Mouse (Mus musculus): ENCODE data around the gene Mrpl44. TPM values are rescaled to one million over a fixed set of nuclear protein-coding genes. Genes with fewer than 3 reads are reported as not detected.

Mrpl44 gene
- polyA plus RNA-seq, 1 experiment: 7.4 TPM

- Histone ChIP-seq H3K4me3 (ENCODE audit: extremely low read depth, insufficient read depth, insufficient read length) (no peak overlapping the region), H3K27me3 (ENCODE audit: control insufficient read depth, insufficient read depth, low read length) (no peaks in the 10 kb centered on the region), H3K36me3 (ENCODE audit: control insufficient read depth, insufficient read depth, low read length) (no peaks in the 10 kb centered on the region), H3K27ac (ENCODE audit: insufficient read depth, low read length) (no peak overlapping the region), H3K4me1 (ENCODE audit: control insufficient read depth, insufficient read depth, insufficient read length) (no peaks in the 10 kb centered on the region)
- TF ChIP-seq POLR2A (IDR thresholded peaks at IDR 0.05; ENCODE audit: low read depth, low read length): no peak
- no peak for TF ChIP-seq CTCF (IDR thresholded peaks at IDR 0.05; ENCODE audit: extremely low read depth, insufficient read depth, insufficient read length, insufficient replicate concordance)
- DNase-seq (ENCODE audit: low read depth in 1 of 2, low spot score in 2 of 2): no peak
- WGBS: 91% methylated on average over 3 of the region's 3 CpGs
Measured at GRCm38 (mm10) chr1:79809447-79809846, 33.6 kb downstream of the Mrpl44 start.

GRCm38 (mm10) chr1:79815446-79815845 lies 39.6 kb downstream of the Mrpl44 start:
- Histone ChIP-seq H3K36me3 (ENCODE audit: control insufficient read depth, insufficient read depth, low read length) (no peaks in the 10 kb centered on the region), H3K27ac (ENCODE audit: insufficient read depth, low read length) (no peak overlapping the region), H3K4me1 (ENCODE audit: control insufficient read depth, insufficient read depth, insufficient read length) (no peaks in the 10 kb centered on the region), H3K4me3 (ENCODE audit: extremely low read depth, insufficient read depth, insufficient read length) (no peak overlapping the region), H3K27me3 (ENCODE audit: control insufficient read depth, insufficient read depth, low read length) (no peaks in the 10 kb centered on the region)
- TF ChIP-seq POLR2A (IDR thresholded peaks at IDR 0.05; ENCODE audit: low read depth, low read length): no peak
- TF ChIP-seq CTCF (IDR thresholded peaks at IDR 0.05; ENCODE audit: extremely low read depth, insufficient read depth, insufficient read length, insufficient replicate concordance): no peak
- WGBS: 91% methylated on average over 3 of the region's 3 CpGs
- DNase-seq (ENCODE audit: low read depth in 1 of 2, low spot score in 2 of 2): no peak

DNA sequence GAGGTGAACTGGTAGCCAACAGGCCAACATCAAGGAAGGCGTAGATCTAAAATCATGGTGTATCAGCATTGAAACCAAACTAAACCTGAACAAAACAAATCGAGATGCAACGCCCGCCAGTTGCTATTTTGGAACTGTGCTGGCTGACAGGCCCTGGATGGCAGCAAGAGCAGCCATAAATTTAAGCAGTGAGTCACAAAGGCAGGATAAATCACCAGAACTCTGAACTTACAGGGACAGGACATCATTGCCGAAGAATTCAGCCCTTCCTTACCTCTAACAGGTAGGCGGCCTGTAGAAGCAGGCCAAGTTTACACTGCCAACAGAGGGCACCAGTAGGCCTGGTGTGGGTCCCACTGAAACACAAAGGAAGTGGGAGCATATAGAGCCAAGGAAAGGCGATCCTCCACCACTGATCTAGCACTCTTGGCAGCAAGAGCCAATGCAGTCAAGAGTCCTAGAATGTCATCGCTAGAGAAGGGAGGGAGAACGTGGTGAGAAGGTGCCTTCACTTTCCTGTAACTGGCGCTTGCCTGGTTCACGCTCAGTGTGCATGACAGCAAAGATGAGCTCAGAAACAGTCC lies 43.6 kb downstream of the Mrpl44 start:
- Histone ChIP-seq H3K27me3 (ENCODE audit: control insufficient read depth, insufficient read depth, low read length) (no peaks in the 10 kb centered on the region), H3K36me3 (ENCODE audit: control insufficient read depth, insufficient read depth, low read length) (no peaks in the 10 kb centered on the region), H3K4me1 (ENCODE audit: control insufficient read depth, insufficient read depth, insufficient read length) (no peaks in the 10 kb centered on the region), H3K4me3 (ENCODE audit: extremely low read depth, insufficient read depth, insufficient read length) (no peak overlapping the region), H3K27ac (ENCODE audit: insufficient read depth, low read length) (no peak overlapping the region)
- TF ChIP-seq POLR2A (IDR thresholded peaks at IDR 0.05; ENCODE audit: low read depth, low read length) (no peak), CTCF (IDR thresholded peaks at IDR 0.05; ENCODE audit: extremely low read depth, insufficient read depth, insufficient read length, insufficient replicate concordance) (no peak)
- WGBS: 88% methylated on average over 11 of the region's 11 CpGs
- no peak for DNase-seq (ENCODE audit: low read depth in 1 of 2, low spot score in 2 of 2)

DNA sequence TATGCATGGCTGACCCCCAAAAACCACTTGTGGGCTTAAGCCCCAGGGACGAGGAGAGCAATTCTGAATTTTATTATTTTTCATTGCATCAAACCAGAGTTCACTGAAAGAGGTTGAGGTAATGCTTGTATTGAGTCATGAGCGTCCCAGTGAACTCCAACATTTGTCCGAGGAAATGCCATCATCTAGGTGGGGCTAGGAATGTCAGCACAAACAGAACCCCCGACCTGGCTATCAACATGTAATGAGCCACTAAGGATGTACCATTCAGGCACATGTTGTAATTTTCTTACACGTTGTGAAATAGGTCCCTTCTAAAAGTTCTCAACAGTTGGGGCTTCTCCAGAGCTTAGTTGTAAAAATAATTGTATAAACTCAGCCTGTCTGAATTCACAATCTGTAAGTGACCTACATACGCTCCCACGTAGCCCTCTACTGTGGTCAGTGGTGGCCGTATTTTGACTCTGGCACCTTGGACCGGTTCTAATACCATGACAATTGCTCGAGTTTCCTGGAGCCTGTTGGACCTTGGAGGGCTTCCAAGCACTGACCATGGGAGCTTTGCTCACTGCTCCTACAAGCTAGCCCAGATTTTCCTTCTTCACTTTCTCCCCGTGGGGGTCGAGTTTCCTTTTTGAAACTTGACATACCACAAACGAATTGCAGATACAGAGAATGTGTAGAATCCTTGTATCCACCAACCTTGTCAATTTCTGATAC lies 47.1 kb downstream of the Mrpl44 start:
- 77% methylated on average over 13 of the region's 13 CpGs for WGBS
- no peak for TF ChIP-seq CTCF (IDR thresholded peaks at IDR 0.05; ENCODE audit: extremely low read depth, insufficient read depth, insufficient read length, insufficient replicate concordance)
- no peak overlapping the region for H3K4me3 ChIP-seq (ENCODE audit: extremely low read depth, insufficient read depth, insufficient read length)
- H3K4me1 ChIP-seq (ENCODE audit: control insufficient read depth, insufficient read depth, insufficient read length): no peaks in the 10 kb centered on the region
- H3K27ac ChIP-seq (ENCODE audit: insufficient read depth, low read length): no peak overlapping the region
- no peak for DNase-seq (ENCODE audit: low read depth in 1 of 2, low spot score in 2 of 2)
- H3K36me3 ChIP-seq (ENCODE audit: control insufficient read depth, insufficient read depth, low read length): no peaks in the 10 kb centered on the region
- no peaks in the 10 kb centered on the region for H3K27me3 ChIP-seq (ENCODE audit: control insufficient read depth, insufficient read depth, low read length)

- TF ChIP-seq CTCF (IDR thresholded peaks at IDR 0.05; ENCODE audit: extremely low read depth, insufficient read depth, insufficient read length, insufficient replicate concordance) (no peak), POLR2A (IDR thresholded peaks at IDR 0.05; ENCODE audit: low read depth, low read length) (no peak)
- WGBS: 66% methylated on average over 14 of the region's 14 CpGs
- no peaks in the 10 kb centered on the region for H3K4me1 ChIP-seq (ENCODE audit: control insufficient read depth, insufficient read depth, insufficient read length)
- no peak for DNase-seq (ENCODE audit: low read depth in 1 of 2, low spot score in 2 of 2)
- no peak overlapping the region for H3K27ac ChIP-seq (ENCODE audit: insufficient read depth, low read length)
- no peak overlapping the region for H3K4me3 ChIP-seq (ENCODE audit: extremely low read depth, insufficient read depth, insufficient read length)
- no peaks in the 10 kb centered on the region for H3K36me3 ChIP-seq (ENCODE audit: control insufficient read depth, insufficient read depth, low read length)
- H3K27me3 ChIP-seq (ENCODE audit: control insufficient read depth, insufficient read depth, low read length): no peaks in the 10 kb centered on the region
Measured at GRCm38 (mm10) chr1:79823951-79824633, 48.3 kb downstream of the Mrpl44 start.

Other genes with a start within 250 kb of the Mrpl44 start
- 65.9 and 138 TPM in 2 replicates for gene Ap1s3, start 104.0 kb upstream of the Mrpl44 start, polyA plus RNA-seq (2012; rRNA removed)
- 22.1 and 31.9 TPM in 2 replicates for gene Wdfy1, start 125 bp downstream of the Mrpl44 start, polyA plus RNA-seq (2012; rRNA removed)
- 6.9 and 12.3 TPM in 2 replicates for gene Serpine2, start 85.2 kb downstream of the Mrpl44 start, polyA plus RNA-seq (2012; rRNA removed)